Mouse (Mus musculus): ENCODE measurements around the gene Foxc2.

DNA sequence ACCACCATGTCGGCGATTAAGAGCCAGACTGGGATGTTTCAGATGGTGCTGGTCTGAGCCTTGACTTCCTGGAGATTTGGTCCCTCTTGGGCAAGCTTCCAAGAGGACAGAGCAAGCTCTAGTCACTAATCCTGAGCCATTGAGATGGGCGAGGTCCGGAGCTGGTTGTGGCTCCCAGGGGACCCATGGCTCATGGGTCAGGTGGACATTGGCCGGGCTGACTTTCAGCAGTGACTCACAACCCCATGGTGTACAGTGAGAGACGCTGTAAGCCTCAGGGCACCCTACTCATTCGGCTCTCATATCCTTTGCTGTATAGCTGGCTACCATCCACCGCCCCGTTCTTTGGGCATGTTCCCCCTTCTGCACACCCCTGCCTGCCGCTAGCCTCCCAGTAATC, 18.1 kb downstream of the Foxc2 start:
- TF ChIP-seq ZNF384 (IDR thresholded peaks at IDR 0.05; ENCODE audit: low read depth, low read length) (no peak), MAFK (IDR thresholded peaks at IDR 0.05; ENCODE audit: insufficient read depth, low read depth, low read length) (no peak)

Measured in ES-E14 (cell line).